Mouse (Mus musculus): Measurements from ENCODE around the gene Chrd.
A peak's percentile ranks its signal among the peaks of the same experiment; 100 is the strongest.

The Chrd gene

GRCm38 (mm10) chr16:20703699-20704400, 29.1 kb upstream of the Chrd start:
- Histone ChIP-seq H3K36me3 (ENCODE audit: control insufficient read depth, insufficient read depth, low read length, poor library complexity, severe bottlenecking) (no peaks in the 10 kb centered on the region), H3K27me3 (ENCODE audit: control insufficient read depth, insufficient read depth, low read length, poor library complexity, severe bottlenecking) (no peaks in the 10 kb centered on the region)
- DNase-seq (ENCODE audit: low read depth, low spot score) = no peak

- H3K27me3 ChIP-seq (ENCODE audit: control insufficient read depth, insufficient read depth, low read length, poor library complexity, severe bottlenecking) = no peaks in the 10 kb centered on the region
- no peaks in the 10 kb centered on the region for H3K36me3 ChIP-seq (ENCODE audit: control insufficient read depth, insufficient read depth, low read length, poor library complexity, severe bottlenecking)
- no peak for DNase-seq (ENCODE audit: low read depth, low spot score)
Observed at GRCm38 (mm10) chr16:20705786-20706185, 27.1 kb upstream of the Chrd start.

GRCm38 (mm10) chr16:20706407-20707055, 26.4 kb upstream of the Chrd start:
- no peak for DNase-seq (ENCODE audit: low read depth, low spot score)
- Histone ChIP-seq H3K27me3 (ENCODE audit: control insufficient read depth, insufficient read depth, low read length, poor library complexity, severe bottlenecking) (no peaks in the 10 kb centered on the region), H3K36me3 (ENCODE audit: control insufficient read depth, insufficient read depth, low read length, poor library complexity, severe bottlenecking) (no peaks in the 10 kb centered on the region)

GRCm38 (mm10) chr16:20708220-20708938, 24.5 kb upstream of the Chrd start:
- H3K27me3 ChIP-seq (ENCODE audit: control insufficient read depth, insufficient read depth, low read length, poor library complexity, severe bottlenecking) = no peaks in the 10 kb centered on the region
- DNase-seq (ENCODE audit: low read depth, low spot score) = no peak
- no peaks in the 10 kb centered on the region for H3K36me3 ChIP-seq (ENCODE audit: control insufficient read depth, insufficient read depth, low read length, poor library complexity, severe bottlenecking)

- no peaks in the 10 kb centered on the region for H3K36me3 ChIP-seq (ENCODE audit: control insufficient read depth, insufficient read depth, low read length, poor library complexity, severe bottlenecking)
- peak; percentile 44 for DNase-seq (ENCODE audit: low read depth, low spot score)
- H3K27me3 ChIP-seq (ENCODE audit: control insufficient read depth, insufficient read depth, low read length, poor library complexity, severe bottlenecking) = no peaks in the 10 kb centered on the region
Observed at GRCm38 (mm10) chr16:20708939-20709734, 23.8 kb upstream of the Chrd start.

GRCm38 (mm10) chr16:20710370-20710769, 22.6 kb upstream of the Chrd start:
- H3K36me3 ChIP-seq (ENCODE audit: control insufficient read depth, insufficient read depth, low read length, poor library complexity, severe bottlenecking) = no peaks in the 10 kb centered on the region
- no peak for DNase-seq (ENCODE audit: low read depth, low spot score)

GRCm38 (mm10) chr16:20710810-20711209, 22.1 kb upstream of the Chrd start:
- Histone ChIP-seq H3K27me3 (ENCODE audit: control insufficient read depth, insufficient read depth, low read length, poor library complexity, severe bottlenecking) (no peaks in the 10 kb centered on the region), H3K36me3 (ENCODE audit: control insufficient read depth, insufficient read depth, low read length, poor library complexity, severe bottlenecking) (no peaks in the 10 kb centered on the region)
- peak; percentile 32 for DNase-seq (ENCODE audit: low read depth, low spot score)

More at GRCm38 (mm10) chr16:20710370-20710769, 22.6 kb upstream of the Chrd start:
- H3K27me3 ChIP-seq (ENCODE audit: control insufficient read depth, insufficient read depth, low read length, poor library complexity, severe bottlenecking) = no peaks in the 10 kb centered on the region

GRCm38 (mm10) chr16:20712190-20712589, 20.7 kb upstream of the Chrd start:
- DNase-seq (ENCODE audit: low read depth, low spot score) = no peak
- Histone ChIP-seq H3K27me3 (ENCODE audit: control insufficient read depth, insufficient read depth, low read length, poor library complexity, severe bottlenecking) (no peaks in the 10 kb centered on the region), H3K36me3 (ENCODE audit: control insufficient read depth, insufficient read depth, low read length, poor library complexity, severe bottlenecking) (no peaks in the 10 kb centered on the region)

- no peak for DNase-seq (ENCODE audit: low read depth, low spot score)
- Histone ChIP-seq H3K27me3 (ENCODE audit: control insufficient read depth, insufficient read depth, low read length, poor library complexity, severe bottlenecking) (no peaks in the 10 kb centered on the region), H3K36me3 (ENCODE audit: control insufficient read depth, insufficient read depth, low read length, poor library complexity, severe bottlenecking) (no peaks in the 10 kb centered on the region)
Observed at GRCm38 (mm10) chr16:20712889-20713288, 20.0 kb upstream of the Chrd start.

GRCm38 (mm10) chr16:20714307-20715080, 18.4 kb upstream of the Chrd start:
- Histone ChIP-seq H3K27me3 (ENCODE audit: control insufficient read depth, insufficient read depth, low read length, poor library complexity, severe bottlenecking) (no peaks in the 10 kb centered on the region), H3K36me3 (ENCODE audit: control insufficient read depth, insufficient read depth, low read length, poor library complexity, severe bottlenecking) (0 out of 2 replicates have a peak, but pooled peaks cover 1% of the 10 kb centered on the region)
- DNase-seq (ENCODE audit: low read depth, low spot score) = no peak

- DNase-seq (ENCODE audit: low read depth, low spot score) = no peak
- Histone ChIP-seq H3K36me3 (ENCODE audit: control insufficient read depth, insufficient read depth, low read length, poor library complexity, severe bottlenecking) (0 out of 2 replicates have a peak, but pooled peaks cover 2% of the 10 kb centered on the region), H3K27me3 (ENCODE audit: control insufficient read depth, insufficient read depth, low read length, poor library complexity, severe bottlenecking) (no peaks in the 10 kb centered on the region)
Observed at GRCm38 (mm10) chr16:20715161-20715560, 17.8 kb upstream of the Chrd start.

- H3K36me3 ChIP-seq (ENCODE audit: control insufficient read depth, insufficient read depth, low read length, poor library complexity, severe bottlenecking) = 0 out of 2 replicates have a peak, but pooled peaks cover 4% of the 10 kb centered on the region
- DNase-seq (ENCODE audit: low read depth, low spot score) = no peak
- no peaks in the 10 kb centered on the region for H3K27me3 ChIP-seq (ENCODE audit: control insufficient read depth, insufficient read depth, low read length, poor library complexity, severe bottlenecking)
Observed at GRCm38 (mm10) chr16:20715566-20715965, 17.4 kb upstream of the Chrd start.

- DNase-seq (ENCODE audit: low read depth, low spot score) = peak; percentile 50
- H3K27me3 ChIP-seq (ENCODE audit: control insufficient read depth, insufficient read depth, low read length, poor library complexity, severe bottlenecking) = no peaks in the 10 kb centered on the region
- peaks cover 4% of the 10 kb centered on the region; the same call in 1 of the 2 replicates for H3K36me3 ChIP-seq (ENCODE audit: control insufficient read depth, insufficient read depth, low read length, poor library complexity, severe bottlenecking)
Observed at GRCm38 (mm10) chr16:20715976-20716840, 16.7 kb upstream of the Chrd start.

Measured in splenic B cell, adult 2 months (primary cell).